Mouse (Mus musculus) erythroblast, embryonic 14.5 days (primary cell): ENCODE results near the gene Mybpc2.

ENCODE experiments used
- GATA1 ChIP-seq: IDR thresholded peaks from 2 replicates; pipeline ENCODE4 v1.6.1; 2012; ENCODE audit warnings: low read length, inconsistent platforms, mixed read lengths
- TAL1 ChIP-seq: IDR thresholded peaks from 3 replicates; pipeline ENCODE4 v1.6.1; 2012; ENCODE audit warnings: low read length, inconsistent platforms, mixed read lengths

DNA sequence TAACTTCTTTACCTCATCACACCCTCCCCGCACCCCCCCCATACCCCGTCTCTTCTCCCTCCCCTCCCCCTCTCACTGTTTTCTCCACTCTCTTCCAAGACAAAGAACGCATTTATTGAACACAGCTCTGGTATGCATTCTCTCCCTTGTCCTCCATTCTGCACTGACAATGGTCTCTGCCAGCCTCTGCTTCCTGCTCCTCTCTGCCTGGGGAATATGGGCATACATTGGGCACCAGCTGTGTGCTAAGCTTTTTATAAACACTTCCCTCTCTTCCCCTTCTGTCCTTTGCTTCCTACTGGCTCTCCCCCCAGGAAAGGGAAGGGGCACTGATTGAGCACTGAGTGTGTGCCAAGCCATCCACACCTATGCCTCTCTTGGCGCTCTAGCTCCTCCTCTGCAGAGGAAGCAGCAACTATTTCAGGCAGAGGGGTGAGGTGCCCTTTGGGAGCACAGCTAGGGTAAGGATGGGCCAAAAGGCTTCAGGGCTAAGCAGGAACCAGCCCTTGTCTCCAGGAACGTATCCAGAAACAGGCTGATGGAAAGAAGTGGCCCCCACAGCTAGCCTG lies 49.3 kb downstream of the Mybpc2 start:
- no peak for TF ChIP-seq GATA1
- TF ChIP-seq TAL1: no peak
